Mouse (Mus musculus) sigmoid colon, adult 10 weeks (tissue): ENCODE results near the gene Sdc4. TPM values are rescaled to one million over a fixed set of nuclear protein-coding genes. Genes with fewer than 3 reads are reported as not detected.

ENCODE experiments used
- polyA plus RNA-seq: library from polyadenylated mRNA; stranded (reverse); fragments of 350-450 nt; fragmentation: Illumina TruSeq; extraction: RNeasy Lipid Tissue Mini Kit (QIAGEN cat#74804); gene quantifications from one replicate; pipeline ENCODE4 v1.2.3, GENCODE M21; 2014; ENCODE audit warnings: low read depth, low replicate concordance

Gene Sdc4
- 255 TPM for polyA plus RNA-seq

GRCm38 (mm10) chr2:164443460-164444000 lies at the start of gene Sdc4:
TSS of gene Sdc4 (minus strand) at chr2:164443887.

GRCm38 (mm10) chr2:164485681-164486257 lies 42.1 kb upstream of the Sdc4 start, which contains the start of gene Dbndd2:
TSS of gene Dbndd2 (plus strand) at chr2:164486106.

DNA sequence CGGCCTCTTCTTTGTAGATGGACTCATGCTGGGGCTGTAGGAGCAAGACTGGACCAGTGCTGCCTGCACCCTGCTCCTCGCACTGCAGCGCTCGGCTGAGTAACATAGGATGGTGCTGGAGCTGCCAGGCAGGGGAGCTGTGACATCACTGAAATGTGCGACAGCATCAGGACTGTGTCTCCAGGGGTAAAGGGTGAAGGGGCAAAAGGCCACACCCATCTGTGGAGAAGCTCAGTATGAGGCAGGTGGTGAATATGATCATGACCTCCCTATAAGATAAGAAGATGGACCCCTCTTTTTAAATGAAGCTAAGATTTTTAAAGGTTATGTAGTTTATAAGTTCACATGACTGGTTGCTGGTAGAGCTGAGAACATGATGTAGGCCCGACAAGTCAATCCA lies 29.9 kb upstream of the Sdc4 start, which contains the start of gene Trp53tg5:
Gene Trp53tg5 (minus strand): TSS at position 101 of the 400 bp plus-strand sequence.

GRCm38 (mm10) chr2:164460745-164461551 lies 17.3 kb upstream of the Sdc4 start, which contains the start of gene Gm20458:
TSS of gene Gm20458 (plus strand) at chr2:164460967.

GRCm38 (mm10) chr2:164456864-164457300 lies 13.2 kb upstream of the Sdc4 start, which contains the start of gene Sys1:
TSS of gene Sys1 (plus strand) at chr2:164456964.

DNA sequence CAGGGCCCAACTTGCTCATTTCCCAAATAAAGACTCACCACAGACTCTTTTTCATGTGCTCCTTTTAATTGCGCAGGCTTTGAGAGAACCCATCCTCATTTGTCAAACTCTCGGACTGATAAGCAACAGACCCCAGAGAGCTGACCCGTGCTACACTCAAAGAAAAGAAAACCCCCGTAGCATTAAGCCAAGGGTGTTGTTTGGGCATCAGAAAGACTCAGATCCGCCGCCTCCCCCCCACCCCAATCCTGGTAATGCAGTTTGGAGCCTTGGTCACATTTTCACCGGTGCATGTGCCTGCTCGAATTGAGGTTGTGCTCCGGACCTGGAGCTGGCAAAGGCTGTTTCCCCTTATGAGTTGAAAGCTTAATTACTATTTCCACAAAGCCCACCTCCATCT lies 38.6 kb downstream of the Sdc4 start, which contains the start of gene Matn4:
Gene Matn4 (minus strand): TSS at position 101 of the 400 bp plus-strand sequence.

GRCm38 (mm10) chr2:164402906-164403305 lies 40.8 kb downstream of the Sdc4 start, which contains the start of gene Rbpjl:
TSS of gene Rbpjl (plus strand) at chr2:164403141.

DNA sequence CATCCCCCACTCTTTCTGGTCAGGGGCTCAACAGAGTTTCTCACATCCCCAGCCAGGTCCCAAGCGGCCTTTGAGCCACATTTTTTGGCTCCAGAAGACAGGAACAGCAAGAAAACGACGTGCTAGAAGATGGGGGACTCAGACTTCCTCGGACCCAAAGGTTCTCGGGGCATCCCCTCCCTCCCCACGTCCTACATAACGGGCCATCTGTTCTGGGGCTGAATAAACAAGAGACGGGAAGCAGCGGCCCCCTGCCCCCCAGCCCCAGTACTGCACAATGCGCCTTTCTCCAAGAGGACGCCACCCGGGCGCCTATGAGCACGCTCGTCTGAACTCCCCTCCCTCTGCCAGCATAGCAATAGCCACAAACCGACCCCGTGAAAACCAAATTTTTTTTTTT lies 54.7 kb downstream of the Sdc4 start, which contains the start of gene Slpi:
Gene Slpi (minus strand): TSS at position 76 of the 400 bp plus-strand sequence.

Other genes with a start within 250 kb of the Sdc4 start
- not detected for gene Wfdc15a, start 243.8 kb downstream of the Sdc4 start, polyA plus RNA-seq
- gene Wfdc15b, start 222.2 kb downstream of the Sdc4 start, polyA plus RNA-seq: not detected
- gene Svs2, start 205.4 kb downstream of the Sdc4 start, polyA plus RNA-seq: not detected
- gene Svs3b, start 187.2 kb downstream of the Sdc4 start, polyA plus RNA-seq: not detected
- gene Svs4, start 165.4 kb downstream of the Sdc4 start, polyA plus RNA-seq: not detected
- not detected for gene Svs3a, start 154.6 kb downstream of the Sdc4 start, polyA plus RNA-seq
- gene Svs6, start 127.1 kb downstream of the Sdc4 start, polyA plus RNA-seq: not detected
- not detected for gene Svs5, start 111.1 kb downstream of the Sdc4 start, polyA plus RNA-seq
- not detected for gene Slpi, start 54.8 kb downstream of the Sdc4 start, polyA plus RNA-seq
- not detected for gene Rbpjl, start 40.7 kb downstream of the Sdc4 start, polyA plus RNA-seq
- 0.85 TPM for gene Matn4, start 38.7 kb downstream of the Sdc4 start, polyA plus RNA-seq
- 10.1 TPM for gene Sys1, start 13.1 kb upstream of the Sdc4 start, polyA plus RNA-seq
- not detected for gene Gm20458, start 17.1 kb upstream of the Sdc4 start, polyA plus RNA-seq
- not detected for gene Trp53tg5, start 29.8 kb upstream of the Sdc4 start, polyA plus RNA-seq
- gene Dbndd2, start 42.2 kb upstream of the Sdc4 start, polyA plus RNA-seq: 6.6 TPM
- 8.1 TPM for gene Pigt, start 53.6 kb upstream of the Sdc4 start, polyA plus RNA-seq
- 30.2 TPM for gene Wfdc2, start 118.5 kb upstream of the Sdc4 start, polyA plus RNA-seq
- gene Spint3, start 129.6 kb upstream of the Sdc4 start, polyA plus RNA-seq: not detected
- not detected for gene Wfdc6a, start 141.6 kb upstream of the Sdc4 start, polyA plus RNA-seq
- gene Eppin, start 149.7 kb upstream of the Sdc4 start, polyA plus RNA-seq: not detected
- gene Wfdc6b, start 169.6 kb upstream of the Sdc4 start, polyA plus RNA-seq: not detected
- gene Wfdc8, start 169.7 kb upstream of the Sdc4 start, polyA plus RNA-seq: 0.50 TPM
- gene Wfdc16, start 194.9 kb upstream of the Sdc4 start, polyA plus RNA-seq: not detected
- not detected for gene Wfdc10, start 212.2 kb upstream of the Sdc4 start, polyA plus RNA-seq
- not detected for gene Wfdc9, start 212.7 kb upstream of the Sdc4 start, polyA plus RNA-seq
- gene Wfdc11, start 230.2 kb upstream of the Sdc4 start, polyA plus RNA-seq: not detected
- gene Wfdc13, start 241.2 kb upstream of the Sdc4 start, polyA plus RNA-seq: 0.57 TPM